Mouse (Mus musculus) spleen, embryonic (tissue): ENCODE data around the gene Pdxdc1.
"Not testable (repeated sequence)": the region's sequence is repeated elsewhere in the genome, so short reads cannot be mapped to it uniquely, and the experiment has no call there.

ENCODE experiments used
- CTCF ChIA-PET: fragments of 350-600 bp; sonication (Branson Sonifier 250); formaldehyde crosslinking; loops from one replicate; lab custom pipeline; 2022; lab: Charles Lee

Gene Pdxdc1

GRCm38 (mm10) chr16:13883094-13883774, 19.7 kb downstream of the Pdxdc1 start:
- CTCF ChIA-PET, result interaction anchor here (0.7 kb wide), 1 partner anchor 13 kb away, joined by 3 read pairs; no protein-coding TSS in a partner anchor

- CTCF ChIA-PET, result no interaction called here
Observed at GRCm38 (mm10) chr16:13875483-13875882, 27.4 kb downstream of the Pdxdc1 start.

- CTCF ChIA-PET, result no interaction called here
Observed at GRCm38 (mm10) chr16:13867910-13868514, 34.9 kb downstream of the Pdxdc1 start.

- CTCF ChIA-PET, result not testable (repeated sequence)
Observed at GRCm38 (mm10) chr16:13867406-13867805, 35.5 kb downstream of the Pdxdc1 start.

GRCm38 (mm10) chr16:13866616-13867015, 36.3 kb downstream of the Pdxdc1 start:
- CTCF ChIA-PET, result no interaction called here

- CTCF ChIA-PET, result no interaction called here
Observed at GRCm38 (mm10) chr16:13866076-13866475, 36.9 kb downstream of the Pdxdc1 start.

GRCm38 (mm10) chr16:13853886-13854285, 49.0 kb downstream of the Pdxdc1 start:
- CTCF ChIA-PET, result no interaction called here

- CTCF ChIA-PET, result no interaction called here
Observed at GRCm38 (mm10) chr16:13851446-13851845, 51.5 kb downstream of the Pdxdc1 start.

GRCm38 (mm10) chr16:13848310-13848709, 54.6 kb downstream of the Pdxdc1 start:
- CTCF ChIA-PET, result no interaction called here

- CTCF ChIA-PET, result no interaction called here
Observed at GRCm38 (mm10) chr16:13846675-13847074, 56.3 kb downstream of the Pdxdc1 start.

GRCm38 (mm10) chr16:13845031-13845430, 57.9 kb downstream of the Pdxdc1 start:
- CTCF ChIA-PET, result no interaction called here

GRCm38 (mm10) chr16:13840956-13841355, 62.0 kb downstream of the Pdxdc1 start:
- CTCF ChIA-PET, result no interaction called here

GRCm38 (mm10) chr16:13840056-13840455, 62.9 kb downstream of the Pdxdc1 start:
- CTCF ChIA-PET, result no interaction called here

GRCm38 (mm10) chr16:13834382-13834781, 68.5 kb downstream of the Pdxdc1 start:
- CTCF ChIA-PET, result interaction anchor here (0.6 kb wide), 1 partner anchor 235 kb away, joined by 5 read pairs; no protein-coding TSS in a partner anchor

GRCm38 (mm10) chr16:13831606-13832005, 71.3 kb downstream of the Pdxdc1 start:
- CTCF ChIA-PET, result no interaction called here

- CTCF ChIA-PET, result interaction anchor here (0.7 kb wide), 1 partner anchor 46 kb away, joined by 4 read pairs; no protein-coding TSS in a partner anchor
Observed at GRCm38 (mm10) chr16:13830444-13830843, 72.5 kb downstream of the Pdxdc1 start.

GRCm38 (mm10) chr16:13826511-13826910, 76.4 kb downstream of the Pdxdc1 start:
- CTCF ChIA-PET, result no interaction called here

- CTCF ChIA-PET, result no interaction called here
Observed at GRCm38 (mm10) chr16:13825781-13826490, 77.0 kb downstream of the Pdxdc1 start.

GRCm38 (mm10) chr16:13820771-13821170, 82.2 kb downstream of the Pdxdc1 start:
- CTCF ChIA-PET, result no interaction called here

- CTCF ChIA-PET, result no interaction called here
Observed at GRCm38 (mm10) chr16:13819806-13820500, 83.0 kb downstream of the Pdxdc1 start.

- CTCF ChIA-PET, result no interaction called here
Observed at GRCm38 (mm10) chr16:13819394-13819743, 83.6 kb downstream of the Pdxdc1 start.
